Mouse (Mus musculus): ENCODE results near the gene 1810013L24Rik. TPM values are rescaled to one million over a fixed set of nuclear protein-coding genes. Genes with fewer than 3 reads are reported as not detected.
A peak's percentile ranks its signal among the peaks of the same experiment; 100 is the strongest.

The 1810013L24Rik gene
- polyA plus RNA-seq, 1 experiment: 13.2 TPM

GRCm38 (mm10) chr16:8867406-8867955 lies 37.6 kb downstream of the 1810013L24Rik start:
- TF ChIP-seq POLR2A (IDR thresholded peaks at IDR 0.05; ENCODE audit: low read depth, low read length): no peak
- TF ChIP-seq CTCF (IDR thresholded peaks at IDR 0.05; ENCODE audit: extremely low read depth, insufficient read depth, insufficient read length, insufficient replicate concordance): no peak
- no peaks in the 10 kb centered on the region for H3K27me3 ChIP-seq (ENCODE audit: control insufficient read depth, insufficient read depth, low read length)
- no peaks in the 10 kb centered on the region for H3K4me1 ChIP-seq (ENCODE audit: control insufficient read depth, insufficient read depth, insufficient read length)
- DNase-seq (ENCODE audit: low read depth in 1 of 2, low spot score in 2 of 2): no peak
- H3K4me3 ChIP-seq (ENCODE audit: extremely low read depth, insufficient read depth, insufficient read length): no peak overlapping the region
- H3K36me3 ChIP-seq (ENCODE audit: control insufficient read depth, insufficient read depth, low read length): no peaks in the 10 kb centered on the region
- 82% methylated on average over 5 of the region's 5 CpGs for WGBS
- no peak overlapping the region for H3K27ac ChIP-seq (ENCODE audit: insufficient read depth, low read length)

- no peak for TF ChIP-seq CTCF (IDR thresholded peaks at IDR 0.05; ENCODE audit: extremely low read depth, insufficient read depth, insufficient read length, insufficient replicate concordance)
- TF ChIP-seq POLR2A (IDR thresholded peaks at IDR 0.05; ENCODE audit: low read depth, low read length): no peak
- H3K27ac ChIP-seq (ENCODE audit: insufficient read depth, low read length): no peak overlapping the region
- H3K27me3 ChIP-seq (ENCODE audit: control insufficient read depth, insufficient read depth, low read length): no peaks in the 10 kb centered on the region
- H3K4me1 ChIP-seq (ENCODE audit: control insufficient read depth, insufficient read depth, insufficient read length): no peaks in the 10 kb centered on the region
- no peak overlapping the region for H3K4me3 ChIP-seq (ENCODE audit: extremely low read depth, insufficient read depth, insufficient read length)
- 93% methylated on average over 3 of the region's 3 CpGs for WGBS
- H3K36me3 ChIP-seq (ENCODE audit: control insufficient read depth, insufficient read depth, low read length): no peaks in the 10 kb centered on the region
- DNase-seq (ENCODE audit: low read depth in 1 of 2, low spot score in 2 of 2): no peak
Measured at GRCm38 (mm10) chr16:8868506-8868905, 38.6 kb downstream of the 1810013L24Rik start.

GRCm38 (mm10) chr16:8869715-8870114 lies 39.8 kb downstream of the 1810013L24Rik start:
- peak; percentile 41 to 57 for DNase-seq (ENCODE audit: low read depth in 1 of 2, low spot score in 2 of 2)
- Histone ChIP-seq H3K27ac (ENCODE audit: insufficient read depth, low read length) (no peak overlapping the region), H3K4me1 (ENCODE audit: control insufficient read depth, insufficient read depth, insufficient read length) (no peaks in the 10 kb centered on the region), H3K4me3 (ENCODE audit: extremely low read depth, insufficient read depth, insufficient read length) (no peak overlapping the region), H3K27me3 (ENCODE audit: control insufficient read depth, insufficient read depth, low read length) (no peaks in the 10 kb centered on the region), H3K36me3 (ENCODE audit: control insufficient read depth, insufficient read depth, low read length) (no peaks in the 10 kb centered on the region)
- TF ChIP-seq CTCF (IDR thresholded peaks at IDR 0.05; ENCODE audit: extremely low read depth, insufficient read depth, insufficient read length, insufficient replicate concordance) (peak; percentile 82; the same call in 1 of the 2 replicates), POLR2A (IDR thresholded peaks at IDR 0.05; ENCODE audit: low read depth, low read length) (no peak)
- 37% methylated on average over 2 of the region's 2 CpGs for WGBS

- Histone ChIP-seq H3K27me3 (ENCODE audit: control insufficient read depth, insufficient read depth, low read length) (no peaks in the 10 kb centered on the region), H3K36me3 (ENCODE audit: control insufficient read depth, insufficient read depth, low read length) (no peaks in the 10 kb centered on the region), H3K4me1 (ENCODE audit: control insufficient read depth, insufficient read depth, insufficient read length) (no peaks in the 10 kb centered on the region), H3K4me3 (ENCODE audit: extremely low read depth, insufficient read depth, insufficient read length) (no peak overlapping the region), H3K27ac (ENCODE audit: insufficient read depth, low read length) (no peak overlapping the region)
- TF ChIP-seq POLR2A (IDR thresholded peaks at IDR 0.05; ENCODE audit: low read depth, low read length) (no peak), CTCF (IDR thresholded peaks at IDR 0.05; ENCODE audit: extremely low read depth, insufficient read depth, insufficient read length, insufficient replicate concordance) (no peak)
- no peak for DNase-seq (ENCODE audit: low read depth in 1 of 2, low spot score in 2 of 2)
- 91% methylated on average over 6 of the region's 6 CpGs for WGBS
Measured at GRCm38 (mm10) chr16:8871376-8871775, 41.5 kb downstream of the 1810013L24Rik start.

GRCm38 (mm10) chr16:8872019-8872418 lies 42.1 kb downstream of the 1810013L24Rik start:
- Histone ChIP-seq H3K27me3 (ENCODE audit: control insufficient read depth, insufficient read depth, low read length) (no peaks in the 10 kb centered on the region), H3K36me3 (ENCODE audit: control insufficient read depth, insufficient read depth, low read length) (no peaks in the 10 kb centered on the region), H3K4me3 (ENCODE audit: extremely low read depth, insufficient read depth, insufficient read length) (no peak overlapping the region), H3K4me1 (ENCODE audit: control insufficient read depth, insufficient read depth, insufficient read length) (no peaks in the 10 kb centered on the region), H3K27ac (ENCODE audit: insufficient read depth, low read length) (no peak overlapping the region)
- no peak for DNase-seq (ENCODE audit: low read depth in 1 of 2, low spot score in 2 of 2)
- 68% methylated on average over 5 of the region's 5 CpGs for WGBS
- TF ChIP-seq CTCF (IDR thresholded peaks at IDR 0.05; ENCODE audit: extremely low read depth, insufficient read depth, insufficient read length, insufficient replicate concordance): no peak
- TF ChIP-seq POLR2A (IDR thresholded peaks at IDR 0.05; ENCODE audit: low read depth, low read length): no peak

- no peak overlapping the region for H3K27ac ChIP-seq (ENCODE audit: insufficient read depth, low read length)
- no peaks in the 10 kb centered on the region for H3K27me3 ChIP-seq (ENCODE audit: control insufficient read depth, insufficient read depth, low read length)
- H3K4me3 ChIP-seq (ENCODE audit: extremely low read depth, insufficient read depth, insufficient read length): no peak overlapping the region
- no peaks in the 10 kb centered on the region for H3K36me3 ChIP-seq (ENCODE audit: control insufficient read depth, insufficient read depth, low read length)
- 90% methylated on average over 3 of the region's 3 CpGs for WGBS
- no peak for TF ChIP-seq POLR2A (IDR thresholded peaks at IDR 0.05; ENCODE audit: low read depth, low read length)
- no peak for TF ChIP-seq CTCF (IDR thresholded peaks at IDR 0.05; ENCODE audit: extremely low read depth, insufficient read depth, insufficient read length, insufficient replicate concordance)
- no peaks in the 10 kb centered on the region for H3K4me1 ChIP-seq (ENCODE audit: control insufficient read depth, insufficient read depth, insufficient read length)
- DNase-seq (ENCODE audit: low read depth in 1 of 2, low spot score in 2 of 2): no peak
Measured at GRCm38 (mm10) chr16:8872486-8872885, 42.6 kb downstream of the 1810013L24Rik start.

GRCm38 (mm10) chr16:8880076-8880475 lies 50.2 kb downstream of the 1810013L24Rik start:
- DNase-seq (ENCODE audit: low read depth in 1 of 2, low spot score in 2 of 2): no peak
- Histone ChIP-seq H3K27ac (ENCODE audit: insufficient read depth, low read length) (no peak overlapping the region), H3K4me1 (ENCODE audit: control insufficient read depth, insufficient read depth, insufficient read length) (no peaks in the 10 kb centered on the region), H3K27me3 (ENCODE audit: control insufficient read depth, insufficient read depth, low read length) (no peaks in the 10 kb centered on the region), H3K4me3 (ENCODE audit: extremely low read depth, insufficient read depth, insufficient read length) (no peak overlapping the region), H3K36me3 (ENCODE audit: control insufficient read depth, insufficient read depth, low read length) (no peaks in the 10 kb centered on the region)
- TF ChIP-seq POLR2A (IDR thresholded peaks at IDR 0.05; ENCODE audit: low read depth, low read length) (no peak), CTCF (IDR thresholded peaks at IDR 0.05; ENCODE audit: extremely low read depth, insufficient read depth, insufficient read length, insufficient replicate concordance) (no peak)
- 76% methylated on average over 5 of the region's 5 CpGs for WGBS

Measured in spleen, adult 2 months (tissue).